Mouse (Mus musculus) lung, postnatal 0 days (tissue): ENCODE measurements around the gene Pou6f1.

Experiments
- CTCF ChIP-seq: IDR thresholded peaks from 2 replicates; pipeline ENCODE4 v1.5.1; 2016; ENCODE audit warnings: antibody characterized with exemption, mild to moderate bottlenecking
- EP300 ChIP-seq: IDR thresholded peaks from 2 replicates; pipeline ENCODE4 v1.6.1; 2016; ENCODE audit warnings: antibody characterized with exemption, mild to moderate bottlenecking, control low read depth

GRCm38 (mm10) chr15:100557705-100558433 is 41.9 kb downstream of the Pou6f1 start:
- no peak for TF ChIP-seq CTCF
- no peak for TF ChIP-seq EP300
